In the genomic region with DNA sequence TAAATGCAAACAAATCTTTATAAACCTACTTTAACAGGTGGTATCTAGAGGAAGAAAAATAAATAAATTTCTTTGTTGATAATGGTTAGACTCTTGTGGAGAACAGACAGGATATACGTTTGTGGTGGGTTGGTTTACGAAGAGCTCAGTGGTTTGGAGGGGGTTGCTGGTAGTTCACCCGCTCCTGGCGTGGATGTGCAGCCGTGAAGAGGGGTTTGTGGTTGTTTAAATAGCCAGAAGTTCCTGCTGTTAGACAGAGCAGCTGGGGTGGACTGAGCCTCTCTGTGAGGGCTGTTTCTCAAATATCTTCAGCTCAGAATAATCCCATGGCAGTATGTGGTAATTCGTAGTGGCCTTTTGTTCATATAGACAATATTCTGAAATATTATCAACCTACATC, we compare ENCODE assay signal across 23 mouse cellular contexts. TPM values are rescaled to one million over a fixed set of nuclear protein-coding genes. Genes with fewer than 3 reads are reported as not detected.
"Had no signal": no experiment of that assay in that cellular context is flagged by ENCODE, and none has a peak within 500 bp of the region (broad histone marks: within the 10 kb centered on the region; RNA-seq: fewer than 3 reads in every experiment).

No protein-coding gene starts in this region.

- H3K4me3 ChIP-seq: layer of hippocampus, adult 2 months; megakaryocyte, embryonic 14.5 days; midbrain, embryonic 10.5 days; midbrain, embryonic 13.5 days had no signal

- DNase-seq: kidney, adult 2 months; kidney, postnatal 25 days; layer of hippocampus, adult 9-11 months; liver, postnatal 0 days; lung, embryonic 14.5 days; right cerebral cortex, adult 18-20 months; right cerebral cortex, postnatal 14 days; right cerebral cortex, postnatal 4 days had no signal

- H3K27ac ChIP-seq: kidney, postnatal 0 days; layer of hippocampus, adult 2 months; liver, embryonic 14.5 days; midbrain, embryonic 10.5 days; midbrain, embryonic 13.5 days; stomach, postnatal 0 days had no signal

- H3K9me3 ChIP-seq: midbrain, embryonic 10.5 days; midbrain, embryonic 13.5 days had no signal

- H3K27me3 ChIP-seq: midbrain, embryonic 13.5 days had no signal

- H3K36me3 ChIP-seq: midbrain, embryonic 10.5 days; midbrain, embryonic 13.5 days had no signal

- H3K9ac ChIP-seq: liver, embryonic 14.5 days; liver, postnatal 0 days; lung, embryonic 14.5 days; midbrain, embryonic 13.5 days had no signal

- H3K4me2 ChIP-seq: lung, embryonic 14.5 days; midbrain, embryonic 13.5 days had no signal

- ATAC-seq: intestine, postnatal 0 days; liver, postnatal 0 days; lung, postnatal 0 days; midbrain, embryonic 13.5 days; midbrain, embryonic 16.5 days had no signal

RNA-seq across cellular contexts. Expression of gene Gucy2e, which starts 38.8 kb away (rescaled TPM):
- total RNA-seq: liver, adult 2 months; monocyte, adult 5-6 weeks had no signal
- polyA plus RNA-seq: large intestine, adult 2 months; limb, embryonic 11.5 days; liver, adult 2 months; liver, embryonic 14.5 days; liver, postnatal 0 days; lung, embryonic 14.5 days; neural tube, embryonic 11.5 days had no signal
